Mouse (Mus musculus): ENCODE results near the gene Defb20.
"Not testable (repeated sequence)": the region's sequence is repeated elsewhere in the genome, so short reads cannot be mapped to it uniquely, and the experiment has no call there.

Defb20 gene
- long read RNA-seq, experiment 1: 0 reads
- long read RNA-seq, experiment 2: 0 reads

DNA sequence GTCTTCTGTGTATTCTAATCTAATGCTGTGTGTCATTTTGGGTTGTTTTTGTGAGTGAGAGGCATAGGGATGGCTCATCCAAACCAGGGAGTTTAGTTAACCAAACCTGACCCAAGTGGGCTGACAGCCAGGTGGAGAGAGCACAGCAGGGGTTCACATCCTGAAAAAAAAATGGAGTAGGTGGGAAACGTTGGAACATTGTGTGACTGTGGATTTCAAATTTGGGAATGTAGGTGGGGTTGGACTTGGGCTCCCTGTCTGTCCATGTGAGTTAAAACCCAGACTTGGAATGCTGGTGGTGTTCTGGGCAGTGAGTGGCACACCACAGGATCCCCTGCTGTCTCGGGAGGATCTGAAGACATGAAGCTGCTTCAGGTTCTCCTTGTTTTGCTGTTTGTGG, at the start of gene Defb20:
Gene Defb20, plus strand, starts transcription at position 301 of the 400 bp plus-strand sequence.
- intact Hi-C loops (cut with DNase I): no loop called here

DNA sequence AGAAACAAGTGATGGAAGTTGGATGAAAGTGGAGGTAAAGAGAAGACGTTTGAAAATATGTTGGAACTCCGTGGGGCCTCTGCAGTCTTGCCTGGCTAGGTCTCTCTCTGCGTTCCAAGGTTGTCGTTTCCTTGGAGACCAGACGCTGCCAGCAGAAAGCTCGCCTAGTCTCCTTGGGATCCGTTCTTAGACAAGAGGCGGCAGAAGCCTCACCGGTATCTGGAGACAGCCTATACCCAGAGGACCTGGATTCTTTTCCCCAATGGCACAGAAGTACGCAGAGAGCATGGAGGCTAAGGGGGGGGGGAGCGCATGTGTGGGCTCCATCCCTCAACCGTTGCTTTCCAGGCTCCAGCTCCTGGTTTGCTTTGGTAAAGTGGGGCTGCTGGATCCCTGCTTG, 49.4 kb upstream of the Defb20 start:
- intact Hi-C loops (cut with DNase I): no loop called here

DNA sequence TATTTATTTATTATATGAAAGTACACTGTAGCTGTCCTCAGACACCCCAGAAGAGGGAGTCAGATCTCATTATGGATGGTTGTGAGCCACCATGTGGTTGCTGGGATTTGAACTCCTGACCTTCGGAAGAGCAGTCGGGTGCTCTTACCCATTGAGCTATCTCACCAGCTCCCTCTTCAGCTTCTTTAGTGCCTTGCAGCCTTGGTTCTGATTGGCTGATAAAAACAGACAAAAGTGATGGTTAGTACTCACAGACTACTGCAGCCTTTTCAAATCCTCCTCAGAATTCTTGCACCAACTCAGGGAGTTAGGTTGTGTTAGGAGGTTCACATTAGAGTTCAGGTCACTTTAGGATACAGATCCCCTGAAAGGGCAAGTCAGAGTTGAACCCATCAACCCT, 48.4 kb upstream of the Defb20 start:
- intact Hi-C loops (cut with DNase I): not testable (repeated sequence)

DNA sequence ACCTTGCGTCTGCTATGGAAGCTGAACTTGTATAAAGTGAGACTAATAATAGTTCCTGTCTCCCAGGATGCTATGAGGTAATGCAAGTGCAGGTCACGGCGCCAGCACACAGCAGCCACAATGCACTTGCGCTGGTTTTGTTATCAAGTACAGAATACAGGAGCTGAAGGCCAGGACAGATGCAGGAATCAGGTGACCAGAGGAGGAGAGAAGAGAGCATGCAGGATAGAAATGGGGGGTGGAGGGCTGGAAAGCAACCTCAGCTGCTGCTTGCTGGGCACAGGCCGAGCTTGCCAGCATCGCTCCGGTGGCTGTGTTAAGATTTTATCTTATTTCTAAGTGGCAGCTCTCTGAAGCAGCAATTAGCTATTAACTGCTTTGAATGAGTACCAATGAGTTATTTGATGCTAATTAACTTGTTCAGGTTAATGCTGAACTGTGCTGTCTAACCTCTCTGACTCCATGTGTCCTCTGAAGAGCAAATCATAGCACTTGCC, 40.4 kb upstream of the Defb20 start:
- intact Hi-C loops (cut with DNase I): no loop called here

DNA sequence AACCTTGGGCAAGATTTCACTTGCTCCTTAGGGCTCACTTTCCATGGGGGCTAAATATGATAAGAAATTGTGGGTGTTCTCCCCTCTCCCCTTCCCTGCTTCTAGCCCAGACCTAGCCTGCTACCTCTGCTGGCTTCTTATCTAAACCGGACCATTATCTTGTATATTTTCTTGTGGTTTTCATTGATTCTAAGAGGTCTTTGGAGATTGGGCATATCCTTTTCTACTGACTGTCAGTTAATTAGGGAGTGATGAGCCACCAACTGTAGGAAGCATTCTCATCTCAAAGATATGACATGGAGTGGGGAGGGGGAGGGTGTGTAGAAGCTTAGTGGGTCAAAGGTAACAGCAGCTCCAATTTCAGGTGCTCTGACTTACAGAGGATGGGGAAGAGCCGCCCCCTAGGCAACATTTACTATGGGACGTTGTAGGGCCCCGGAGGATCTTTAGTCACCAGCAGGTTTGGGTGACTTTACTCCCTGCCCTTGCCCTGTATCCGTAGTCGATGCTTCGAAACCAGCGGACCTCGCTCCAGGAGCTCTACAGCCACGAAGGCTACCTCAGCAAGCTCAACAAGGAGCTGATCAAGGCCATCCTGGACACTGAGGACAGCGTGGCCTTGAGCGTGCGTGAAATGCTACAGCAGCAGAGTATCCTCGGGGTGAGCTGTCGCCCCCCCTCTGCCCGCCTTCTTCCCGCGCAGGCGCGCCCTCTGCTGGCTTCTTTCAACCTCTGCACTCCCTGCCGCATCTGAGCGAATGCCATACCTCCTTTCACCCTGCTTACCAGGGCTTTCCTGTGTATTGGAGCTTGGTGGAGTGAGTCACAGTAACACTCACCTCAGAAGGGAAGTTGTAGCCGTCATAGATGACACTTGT, 39.6 kb upstream of the Defb20 start:
- intact Hi-C loops (cut with DNase I): loop anchor here (1.0 kb wide), 1 partner anchor 44 kb away; no protein-coding TSS in a partner anchor

DNA sequence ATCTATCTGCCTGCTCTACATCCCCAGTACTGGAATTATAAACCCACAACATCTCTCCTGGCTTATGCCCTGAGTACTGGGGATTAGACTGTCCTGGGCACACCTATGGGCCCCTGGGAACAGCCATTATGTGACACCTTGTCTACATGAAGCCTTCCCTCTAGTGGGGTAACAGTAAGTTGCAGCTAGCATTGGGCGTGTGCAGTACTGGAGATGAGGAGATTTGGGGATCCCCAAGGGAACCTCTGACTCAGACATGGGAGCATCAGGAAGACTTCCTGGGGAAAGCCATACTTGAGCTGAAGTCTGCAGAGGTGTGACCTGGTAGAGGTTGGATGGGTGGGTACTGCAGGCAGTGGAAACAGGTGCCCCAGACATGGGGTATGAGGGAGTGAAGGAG, 37.9 kb upstream of the Defb20 start:
- intact Hi-C loops (cut with DNase I): no loop called here

DNA sequence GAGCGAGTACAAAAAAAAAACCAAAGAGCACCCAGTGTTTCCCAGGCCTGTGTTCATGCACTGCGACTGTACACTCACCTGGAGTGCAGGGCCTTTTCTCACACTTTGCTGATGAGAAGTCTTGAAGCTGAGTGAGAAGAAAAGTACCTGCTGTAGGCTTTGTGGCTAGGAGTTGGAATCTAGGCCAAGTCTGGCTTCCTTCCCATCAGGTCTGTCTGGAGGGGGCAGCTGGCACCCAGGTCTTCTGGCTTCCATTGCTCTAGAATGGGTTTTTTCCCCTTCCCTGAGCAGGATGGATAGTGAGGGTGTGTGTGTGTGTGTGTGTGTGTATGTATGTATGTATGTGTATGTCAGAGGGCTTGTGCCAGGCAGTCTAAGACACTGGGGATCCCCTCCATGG, 37.0 kb upstream of the Defb20 start:
- intact Hi-C loops (cut with DNase I): no loop called here

DNA sequence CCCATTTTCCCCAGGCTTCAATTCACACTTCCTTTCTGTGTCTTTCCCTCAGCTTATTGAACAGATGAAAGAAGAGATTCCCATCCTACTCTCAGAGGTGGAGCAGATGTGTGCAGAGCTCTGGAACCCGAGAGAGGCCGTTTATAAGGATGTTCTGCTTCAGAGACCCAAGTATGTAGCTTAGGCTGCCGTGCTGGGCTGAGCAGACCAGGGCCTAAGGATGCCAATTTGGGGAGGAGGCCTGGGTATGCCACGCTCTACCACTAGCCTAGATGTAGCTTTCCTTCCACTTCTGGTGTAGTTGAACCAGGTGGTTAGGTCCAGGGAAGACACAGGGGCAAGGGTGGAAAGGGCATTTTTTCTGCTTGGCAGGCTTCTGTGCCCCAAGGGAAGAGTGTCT, 34.5 kb upstream of the Defb20 start:
- intact Hi-C loops (cut with DNase I): no loop called here

DNA sequence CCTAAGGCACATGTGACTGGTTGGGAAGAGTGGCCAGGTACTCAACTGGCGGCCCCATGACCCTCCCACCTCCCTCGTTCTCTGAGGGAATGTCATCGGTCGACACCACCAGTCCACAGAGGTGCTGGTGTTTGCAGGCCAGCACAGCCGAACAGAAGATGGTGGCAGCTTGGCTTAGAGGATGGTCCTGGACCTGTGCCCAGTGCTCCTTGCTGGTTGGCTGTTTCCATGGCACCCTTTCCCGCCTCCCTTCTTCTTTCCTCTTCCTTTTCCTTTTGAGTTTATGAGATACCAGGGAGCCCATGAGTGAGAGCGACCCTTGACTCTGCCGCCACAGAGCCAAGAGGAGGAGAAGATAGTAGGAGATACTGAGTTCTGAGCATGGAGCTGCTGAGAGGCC, 33.6 kb upstream of the Defb20 start:
- intact Hi-C loops (cut with DNase I): no loop called here

DNA sequence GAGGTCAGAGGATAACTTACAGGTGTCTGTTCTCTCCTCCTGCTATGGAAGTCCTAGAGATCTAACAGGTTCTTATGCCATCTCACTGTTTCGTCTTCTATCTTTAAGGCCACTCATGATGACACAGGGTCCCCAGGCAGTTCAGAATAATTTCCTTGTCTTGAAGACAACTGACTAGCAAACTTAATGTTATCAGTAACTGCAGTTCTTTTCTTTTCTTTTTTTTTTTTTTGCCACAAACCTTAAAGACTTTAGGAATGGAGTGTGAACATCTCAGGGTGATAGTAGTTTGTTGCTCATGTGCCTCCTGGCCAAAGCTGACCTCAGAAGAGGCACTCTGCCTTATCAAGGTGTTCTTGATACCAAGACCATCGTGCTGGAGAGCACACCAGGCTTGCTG, 30.2 kb upstream of the Defb20 start:
- intact Hi-C loops (cut with DNase I): no loop called here

DNA sequence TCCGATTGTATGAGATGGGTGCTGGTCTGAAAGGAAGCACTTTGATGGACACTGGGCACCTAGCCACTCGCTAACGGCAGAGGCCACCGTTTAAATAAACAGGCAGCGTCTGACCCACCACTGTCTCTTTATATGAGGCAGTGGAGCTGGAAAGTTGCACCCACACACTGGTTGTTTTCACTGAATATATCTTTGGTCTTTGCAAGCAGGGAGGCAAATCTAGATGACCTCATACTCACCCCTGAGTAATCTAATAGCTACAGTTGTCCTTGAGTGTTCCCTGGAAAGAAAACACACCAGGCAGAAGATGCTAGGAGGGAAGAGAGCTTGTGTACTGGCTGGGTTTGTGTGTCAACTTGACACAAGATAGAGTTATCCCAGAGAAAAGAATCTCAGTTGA, 29.4 kb upstream of the Defb20 start:
- intact Hi-C loops (cut with DNase I): no loop called here

DNA sequence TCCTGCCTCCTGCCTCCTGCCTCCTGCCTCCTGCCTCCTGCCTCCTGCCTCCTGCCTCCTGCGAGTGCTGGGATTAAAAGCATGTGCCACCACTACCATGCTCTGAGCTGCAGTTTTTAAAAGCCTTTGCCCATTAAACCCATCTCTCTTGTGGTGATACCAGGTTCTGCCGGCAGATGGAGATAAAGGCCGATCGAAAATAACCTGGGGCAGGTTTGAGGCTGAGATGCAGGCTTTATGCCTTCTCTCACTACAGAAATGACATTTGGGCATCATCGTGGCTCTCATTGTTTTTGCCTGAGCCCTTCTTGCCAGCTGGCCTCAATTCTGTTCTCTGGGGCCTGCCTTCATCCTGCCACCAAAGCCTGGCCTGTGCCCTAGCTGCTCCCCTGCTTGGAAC, 26.6 kb upstream of the Defb20 start:
- intact Hi-C loops (cut with DNase I): loop anchor here (5.0 kb wide), 1 partner anchor 92 kb away; the partner anchor contains the start of gene Defb29

DNA sequence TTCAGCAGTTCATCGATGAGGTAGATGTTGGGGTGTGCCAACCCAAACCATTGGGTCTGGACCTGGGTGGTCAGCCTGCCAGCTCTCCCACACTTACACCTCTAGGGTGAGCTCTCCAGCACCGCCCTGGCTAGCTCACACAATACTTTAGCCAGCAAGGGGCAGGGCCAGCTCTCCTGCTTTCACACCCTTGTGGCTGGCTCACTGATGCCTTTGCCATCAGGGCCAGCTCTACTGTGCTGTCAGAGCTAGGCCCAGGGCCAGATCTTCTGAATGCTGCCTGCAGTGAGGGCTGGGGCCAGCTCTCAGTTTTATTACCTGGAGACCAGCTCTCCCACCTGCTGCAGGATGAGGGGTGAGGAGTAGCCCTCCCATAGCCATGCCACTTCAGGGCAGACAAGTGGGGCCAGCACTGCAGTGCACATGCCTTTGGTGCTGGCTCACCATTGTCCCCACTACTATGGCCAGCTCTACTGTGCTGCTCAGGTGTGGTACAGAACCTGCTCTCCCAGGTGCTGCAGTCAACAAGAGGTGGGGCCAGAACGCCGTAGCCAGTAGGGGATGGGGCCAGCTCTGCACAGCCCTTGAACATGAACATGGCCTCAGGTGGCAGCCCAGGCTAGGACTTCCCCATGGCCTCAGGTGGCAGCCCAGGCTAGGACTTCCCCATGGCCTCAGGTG, 24.6 kb upstream of the Defb20 start:
- intact Hi-C loops (cut with DNase I): loop anchor here (5.0 kb wide), 1 partner anchor 90 kb away; the partner anchor contains the start of gene Defb29

DNA sequence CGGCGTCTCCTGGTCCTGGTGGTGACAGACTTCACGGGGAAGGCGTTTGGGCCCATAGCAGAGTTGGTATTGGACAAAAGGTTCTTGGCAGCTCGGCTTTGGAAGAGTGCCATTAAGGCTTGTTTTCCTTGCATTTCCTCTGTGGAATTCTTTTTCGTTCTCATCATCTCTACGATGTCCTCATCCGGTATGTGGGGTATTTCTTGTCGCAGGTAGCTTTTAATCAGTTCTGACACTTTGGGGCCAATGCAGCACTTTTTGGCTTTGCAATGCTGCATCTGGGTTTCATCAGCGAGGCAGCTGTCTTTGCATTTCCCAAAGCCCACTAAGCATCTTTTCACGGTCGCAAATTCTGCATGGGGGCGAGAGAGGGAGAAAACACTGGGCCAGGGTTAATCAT, 17.6 kb upstream of the Defb20 start:
- intact Hi-C loops (cut with DNase I): no loop called here

DNA sequence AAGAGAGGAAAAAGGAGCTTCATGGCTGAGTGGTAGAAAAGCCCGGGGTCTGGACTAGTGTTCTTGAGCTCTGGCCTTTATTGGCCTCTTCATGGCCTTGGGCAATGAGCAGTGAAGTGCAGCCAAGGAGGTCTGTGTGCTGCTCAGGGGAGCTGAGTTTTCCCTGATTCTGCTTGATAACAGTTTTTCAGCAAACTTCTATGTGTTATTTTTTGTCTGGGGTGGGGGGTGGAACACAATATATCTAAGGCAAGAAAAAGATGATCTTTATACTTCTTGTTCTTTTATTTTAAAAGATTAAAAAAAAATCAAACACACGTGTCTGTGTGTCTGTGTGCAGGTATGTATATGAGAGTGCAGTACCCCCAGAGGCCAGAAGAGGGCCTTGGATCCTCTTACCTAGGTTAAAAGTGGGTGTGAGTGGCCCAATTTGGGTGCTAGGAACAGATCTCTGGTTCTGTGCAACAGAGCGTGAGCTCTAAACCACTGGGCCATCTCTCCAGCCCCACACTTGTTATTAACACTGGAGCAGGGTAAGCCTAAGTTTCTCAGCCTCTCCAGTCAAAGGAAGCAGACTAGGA, 12.2 kb upstream of the Defb20 start, which contains the start of gene Defb23:
Gene Defb23, minus strand, starts transcription at position 51 of the 581 bp plus-strand sequence.
- intact Hi-C loops (cut with DNase I): no loop called here

DNA sequence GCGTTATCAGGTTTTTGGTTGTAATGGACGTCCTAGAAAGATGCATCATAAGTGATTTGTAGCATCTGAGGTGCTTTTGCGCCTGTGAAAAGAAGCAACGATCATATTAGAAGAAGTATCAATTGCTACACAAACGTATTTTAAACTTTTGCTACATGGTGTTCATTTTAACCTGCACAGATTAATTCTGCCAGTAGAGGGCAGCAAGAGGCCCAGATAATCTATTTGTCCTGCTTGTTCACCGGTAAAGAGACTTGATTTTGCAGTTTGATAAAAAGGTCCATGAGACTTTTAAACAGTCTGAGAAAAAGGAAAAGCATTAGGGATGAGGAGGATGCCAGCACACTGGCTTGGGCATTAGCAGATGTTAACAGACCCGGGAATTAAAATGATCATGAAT, 5.9 kb upstream of the Defb20 start:
- intact Hi-C loops (cut with DNase I): loop anchor here (5.0 kb wide), 1 partner anchor 71 kb away; the partner anchor contains the start of gene Defb29

DNA sequence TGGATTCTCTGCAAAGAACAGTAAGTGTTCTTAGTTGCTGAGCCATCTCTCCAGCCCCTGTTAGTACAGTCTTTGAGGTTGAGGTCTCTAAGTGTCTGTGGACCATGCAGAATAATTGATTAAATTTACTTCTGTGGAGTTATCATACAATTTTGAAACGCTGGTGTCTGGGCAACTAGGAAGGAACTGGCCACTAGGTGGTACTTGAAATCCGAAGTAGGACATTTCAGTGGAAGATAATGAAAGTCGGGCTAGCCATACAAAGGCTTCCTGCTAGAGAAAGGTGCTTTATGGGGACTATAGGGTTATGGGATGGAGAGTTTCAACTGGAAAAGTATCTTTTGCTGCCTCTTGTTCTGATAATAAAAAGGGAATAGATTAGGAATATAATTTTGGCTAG, 4.4 kb upstream of the Defb20 start:
- intact Hi-C loops (cut with DNase I): loop anchor here (5.0 kb wide), 1 partner anchor 70 kb away; the partner anchor contains the start of gene Defb29

DNA sequence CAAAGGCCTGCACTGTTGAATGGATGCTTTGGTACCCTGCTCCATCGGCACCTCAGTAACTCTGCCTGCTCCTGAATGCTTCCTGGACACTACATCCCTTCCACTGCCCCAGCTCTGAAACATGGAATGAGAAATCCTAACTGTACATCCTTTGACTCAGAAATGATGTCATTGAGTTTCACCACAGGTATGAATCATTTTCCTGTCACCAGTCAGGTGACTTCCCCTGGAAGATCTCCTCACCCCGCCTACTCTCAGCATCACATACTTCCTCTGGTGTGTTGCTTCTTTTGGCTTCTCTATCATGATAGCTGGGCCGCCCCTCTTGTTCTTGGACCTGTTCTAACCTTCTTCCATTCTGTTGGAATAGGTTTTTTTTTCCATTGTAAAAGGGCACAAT, 4.0 kb downstream of the Defb20 start:
- intact Hi-C loops (cut with DNase I): no loop called here

DNA sequence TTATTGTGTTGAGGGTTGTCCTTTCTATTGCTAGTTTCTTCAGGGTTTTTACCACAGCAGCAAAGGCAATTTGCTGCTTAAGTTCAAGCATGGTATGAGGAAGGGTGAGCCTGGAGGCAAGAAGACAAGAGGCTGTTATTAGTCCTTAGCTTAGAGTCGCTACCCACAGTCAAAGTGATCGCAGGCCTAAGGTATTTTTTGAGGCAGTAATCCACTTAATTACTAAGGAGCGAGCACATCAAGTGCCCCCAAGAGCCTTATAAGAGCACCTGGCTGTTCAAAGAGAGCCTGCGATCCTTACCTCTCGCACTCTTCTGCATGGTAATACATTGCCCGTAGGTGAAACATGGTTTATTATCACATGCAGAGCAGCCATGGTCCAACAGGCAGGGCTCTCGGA, 4.9 kb downstream of the Defb20 start:
- intact Hi-C loops (cut with DNase I): no loop called here

DNA sequence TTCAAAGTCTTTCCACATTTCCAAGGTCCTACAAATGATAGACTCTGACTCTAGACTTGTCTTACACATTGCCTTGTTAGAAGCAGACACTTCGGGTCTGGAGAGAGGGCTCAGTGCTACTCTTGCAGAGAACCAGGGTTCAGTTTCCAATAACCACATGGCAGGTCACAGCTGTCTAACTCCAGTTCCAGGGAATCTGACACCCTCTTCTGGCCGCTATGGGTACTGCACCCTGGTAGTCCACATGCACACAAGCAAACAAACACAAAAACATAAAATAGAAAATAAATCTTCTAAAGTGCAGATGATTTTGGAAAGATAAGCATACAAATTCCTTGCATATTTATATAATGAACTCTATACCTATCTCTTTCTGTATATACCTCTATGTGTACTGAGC, 10.2 kb downstream of the Defb20 start:
- intact Hi-C loops (cut with DNase I): no loop called here

DNA sequence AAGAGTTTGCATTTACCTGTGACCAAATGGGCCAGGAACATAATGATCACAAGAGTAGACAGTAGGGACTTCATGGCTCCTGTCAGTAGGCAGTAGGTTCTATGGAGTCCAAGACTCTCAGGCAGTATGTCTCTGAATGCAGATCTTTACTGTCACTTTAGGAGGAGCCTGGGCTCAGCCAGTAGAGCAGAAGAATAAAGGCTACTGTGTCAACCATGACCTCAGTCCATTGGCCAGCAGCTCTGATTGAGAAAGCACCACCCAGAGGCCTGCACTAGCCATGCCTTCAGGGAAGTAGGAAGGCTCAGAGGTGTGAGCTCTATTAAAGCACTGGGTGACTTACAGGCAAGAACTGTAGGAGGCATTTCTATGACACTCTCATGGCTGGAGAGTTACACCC, 13.2 kb downstream of the Defb20 start, which contains the start of gene Defb22:
Gene Defb22, minus strand, starts transcription at position 101 of the 400 bp plus-strand sequence.
- intact Hi-C loops (cut with DNase I): no loop called here

DNA sequence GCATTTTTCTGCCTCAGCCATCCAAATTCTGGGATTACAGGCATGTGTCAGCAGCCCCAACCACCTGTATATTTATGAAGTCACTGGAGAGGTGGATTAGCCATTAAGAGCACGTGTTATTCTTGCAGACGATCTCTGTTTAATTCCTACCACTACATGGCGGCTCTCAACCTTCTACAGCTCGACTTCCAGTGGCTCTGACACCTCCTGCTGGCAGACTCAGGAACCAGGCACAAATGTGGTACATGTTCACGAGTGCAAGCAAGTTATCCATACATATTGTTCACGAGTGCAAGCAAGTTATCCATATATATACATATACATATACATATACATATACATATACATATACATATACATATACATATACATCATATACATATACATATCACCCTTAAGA, 16.3 kb downstream of the Defb20 start:
- intact Hi-C loops (cut with DNase I): no loop called here

All from adrenal gland (tissue).